ENCODE assay signal across 26 mouse cellular contexts in genomic region chr5:52810446-52810845, GRCm38 (mm10).
"Had no signal": no experiment of that assay in that cellular context is flagged by ENCODE, and none has a peak within 500 bp of the region (broad histone marks: within the 10 kb centered on the region; RNA-seq: fewer than 3 reads in every experiment).

No protein-coding gene starts in this region.

- H3K27me3 ChIP-seq: heart, embryonic 12.5 days; heart, embryonic 13.5 days; heart, embryonic 15.5 days; hindbrain, embryonic 12.5 days; hindbrain, embryonic 13.5 days; hindbrain, embryonic 15.5 days; intestine, embryonic 15.5 days; kidney, embryonic 15.5 days had no signal

- ATAC-seq: hindbrain, embryonic 16.5 days; hindbrain, postnatal 0 days; inflammation-experienced regulatory T-cells, adult 6 months had no signal

- DNase-seq: heart, postnatal 14 days; heart, postnatal 36 days; heart, postnatal 4 days; kidney, adult 11 months; kidney, adult 18-20 months; kidney, adult 2 months; kidney, adult 8-10 months; kidney, adult 9 months; kidney, postnatal 10 days; kidney, postnatal 14 days; kidney, postnatal 25 days; kidney, postnatal 36 days; kidney, postnatal 4 days; layer of hippocampus, adult 9-11 months; layer of hippocampus, postnatal 36 days had no signal
